Mouse (Mus musculus) cerebellum, adult 11 months (tissue): ENCODE measurements around the gene Prkar1b.

Experiments used
- DNase-seq: peaks from one replicate; pipeline ENCODE4 v3.0.0; 2022

Prkar1b gene

GRCm38 (mm10) chr5:139053176-139053575 lies 96.6 kb downstream of the Prkar1b start:
- DNase-seq, result no peak

GRCm38 (mm10) chr5:139051276-139051675 lies 98.5 kb downstream of the Prkar1b start:
- no peak for DNase-seq

GRCm38 (mm10) chr5:139049367-139049766 lies 100.4 kb downstream of the Prkar1b start:
- no peak for DNase-seq

- DNase-seq, result no peak
These were observed 102.6 kb downstream of the Prkar1b start for GRCm38 (mm10) chr5:139047171-139047570.

GRCm38 (mm10) chr5:139046636-139047035 lies 103.2 kb downstream of the Prkar1b start:
- DNase-seq, result no peak

GRCm38 (mm10) chr5:139043546-139043945 lies 106.3 kb downstream of the Prkar1b start:
- DNase-seq, result no peak

GRCm38 (mm10) chr5:139042299-139042698 lies 107.5 kb downstream of the Prkar1b start:
- DNase-seq, result no peak

- no peak for DNase-seq
These were observed 114.6 kb downstream of the Prkar1b start for GRCm38 (mm10) chr5:139035171-139035570.

GRCm38 (mm10) chr5:139034746-139035145 lies 115.1 kb downstream of the Prkar1b start:
- no peak for DNase-seq

- DNase-seq, result peak; percentile 26
These were observed 116.1 kb downstream of the Prkar1b start for GRCm38 (mm10) chr5:139033406-139034317.

- DNase-seq, result no peak
These were observed 122.2 kb downstream of the Prkar1b start for GRCm38 (mm10) chr5:139027603-139028002.

- peak; percentile 55 for DNase-seq
These were observed 125.3 kb downstream of the Prkar1b start for GRCm38 (mm10) chr5:139024351-139025105.

- DNase-seq, result no peak
These were observed 129.2 kb downstream of the Prkar1b start for GRCm38 (mm10) chr5:139020595-139020994.

- no peak for DNase-seq
These were observed 132.3 kb downstream of the Prkar1b start for GRCm38 (mm10) chr5:139017371-139018124.

- DNase-seq, result no peak
These were observed 134.7 kb downstream of the Prkar1b start for GRCm38 (mm10) chr5:139015097-139015496.

- DNase-seq, result no peak
These were observed 139.2 kb downstream of the Prkar1b start for GRCm38 (mm10) chr5:139010649-139011048.

- no peak for DNase-seq
These were observed 142.5 kb downstream of the Prkar1b start for GRCm38 (mm10) chr5:139007141-139007775.

GRCm38 (mm10) chr5:139004588-139004987 lies 145.2 kb downstream of the Prkar1b start:
- DNase-seq, result no peak

- DNase-seq, result no peak
These were observed 150.1 kb downstream of the Prkar1b start for GRCm38 (mm10) chr5:138999716-139000115.

- DNase-seq, result no peak
These were observed 151.7 kb downstream of the Prkar1b start for GRCm38 (mm10) chr5:138997936-138998580.

- DNase-seq, result peak; percentile 36
These were observed 152.5 kb downstream of the Prkar1b start, which contains the start of gene Pdgfa for GRCm38 (mm10) chr5:138997171-138997788. Gene Pdgfa, minus strand, starts transcription at chr5:138997370.
